Mouse (Mus musculus): ENCODE measurements around the gene Zbtb7b. TPM values are rescaled to one million over a fixed set of nuclear protein-coding genes. Genes with fewer than 3 reads are reported as not detected.

Gene Zbtb7b
- polyA plus RNA-seq, 1 experiment from 2014 or later = 0.49 TPM

DNA sequence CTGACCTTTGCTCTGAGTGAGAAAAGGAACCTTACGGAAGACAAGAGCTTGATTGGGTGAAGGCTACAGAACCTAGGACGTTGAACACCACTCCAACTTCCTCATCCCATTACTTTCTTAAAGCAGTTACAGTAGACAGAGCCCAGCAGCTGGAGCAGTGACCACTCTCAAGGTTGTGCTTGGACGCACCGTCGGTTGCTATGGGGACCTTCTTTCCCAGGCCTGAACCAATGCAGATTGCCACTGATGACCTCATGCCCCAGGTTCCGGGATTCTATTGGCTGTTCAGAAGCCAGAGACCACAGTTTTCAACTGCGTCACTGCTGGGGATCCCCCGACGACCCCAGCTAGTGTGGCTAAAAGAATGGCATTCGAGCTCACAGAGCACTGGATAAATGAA lies 63.6 kb downstream of the Zbtb7b start:
- Histone ChIP-seq H3K9me3 (replicated peaks; ENCODE audit: control insufficient read depth, low read length) (no peaks in the 10 kb centered on the region), H3K27me3 (ENCODE audit: control insufficient read depth, insufficient read depth, low read length) (no peaks in the 10 kb centered on the region), H3K27ac (replicated peaks; ENCODE audit: low read depth, low read length) (no peak overlapping the region), H3K9ac (replicated peaks; ENCODE audit: low read length) (no peak overlapping the region), H3K36me3 (replicated peaks; ENCODE audit: control insufficient read depth, insufficient read depth, low read depth, low read length) (peaks cover 11% of the 10 kb centered on the region), H3K4me1 (ENCODE audit: control insufficient read depth, insufficient read depth, low read length) (peaks cover 6% of the 10 kb centered on the region), H3K4me3 (ENCODE audit: low read depth, low read length) (no peak overlapping the region), H3K4me2 (ENCODE audit: low read depth, low read length) (no peak overlapping the region)
- ATAC-seq (replicated peaks; ENCODE audit: insufficient number of reproducible peaks, low FRiP score, low TSS enrichment, low read depth) = no peak
- DNase-seq (ENCODE audit: low spot score) = peak; percentile 51
- WGBS = 22% methylated on average over 10 of the region's 10 CpGs

DNA sequence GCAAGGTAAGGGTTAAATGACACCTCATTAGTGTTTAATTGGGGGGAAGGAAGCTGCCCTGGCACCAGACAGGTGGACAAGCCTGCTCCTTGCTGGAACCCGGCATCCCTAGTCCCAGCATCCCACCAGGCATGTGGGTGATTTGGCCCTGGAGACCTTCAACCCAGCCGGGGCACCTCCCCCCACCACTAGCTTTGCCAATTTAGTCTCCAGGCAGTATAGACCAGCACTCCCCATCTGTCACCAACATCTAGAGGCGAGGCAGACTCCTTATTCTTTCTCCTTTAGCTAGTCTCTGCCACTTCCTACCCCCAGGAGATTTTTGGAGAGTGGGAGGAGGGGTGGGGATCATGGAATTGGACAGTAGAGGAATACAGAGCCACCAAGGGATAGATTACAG lies 64.2 kb downstream of the Zbtb7b start:
- H3K27me3 ChIP-seq (ENCODE audit: control insufficient read depth, insufficient read depth, low read length) = no peaks in the 10 kb centered on the region

DNA sequence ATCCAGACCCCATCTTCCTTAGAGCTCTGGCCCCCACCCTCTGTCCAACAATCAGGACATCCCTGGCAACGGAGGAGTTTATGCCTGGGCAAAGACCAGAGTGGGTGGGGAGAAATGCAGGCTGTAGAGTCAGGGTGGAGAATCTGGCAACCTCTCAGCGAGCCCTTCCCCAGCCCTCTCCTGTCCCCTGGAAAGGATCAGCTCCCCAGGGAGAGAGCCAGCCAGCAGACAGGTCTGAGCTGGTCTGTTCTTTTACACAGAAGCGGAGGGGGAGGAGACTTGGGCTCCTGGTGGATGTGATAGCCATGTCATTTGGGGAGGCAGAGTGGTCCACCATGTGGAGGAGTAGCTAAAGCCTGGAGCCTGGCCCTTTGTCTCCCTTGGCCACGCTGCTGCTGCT lies 66.0 kb downstream of the Zbtb7b start:
- 17% methylated on average over 4 of the region's 4 CpGs for WGBS
- H3K27ac ChIP-seq (replicated peaks; ENCODE audit: low read depth, low read length) = no peak overlapping the region
- ATAC-seq (replicated peaks; ENCODE audit: insufficient number of reproducible peaks, low FRiP score, low TSS enrichment, low read depth) = no peak
- H3K36me3 ChIP-seq (replicated peaks; ENCODE audit: control insufficient read depth, insufficient read depth, low read depth, low read length) = peaks cover 2% of the 10 kb centered on the region; the same call in 1 of the 2 replicates
- no peak overlapping the region for H3K4me3 ChIP-seq (ENCODE audit: low read depth, low read length)
- no peaks in the 10 kb centered on the region for H3K27me3 ChIP-seq (ENCODE audit: control insufficient read depth, insufficient read depth, low read length)
- H3K9ac ChIP-seq (replicated peaks; ENCODE audit: low read length) = no peak overlapping the region; the same call in 1 of the 2 replicates
- no peak overlapping the region for H3K4me2 ChIP-seq (ENCODE audit: low read depth, low read length)
- H3K4me1 ChIP-seq (ENCODE audit: control insufficient read depth, insufficient read depth, low read length) = peaks cover 2% of the 10 kb centered on the region; the same call in 1 of the 2 replicates
- peak; percentile 36 for DNase-seq (ENCODE audit: low spot score)
- H3K9me3 ChIP-seq (replicated peaks; ENCODE audit: control insufficient read depth, low read length) = no peaks in the 10 kb centered on the region

More for the DNA sequence above, 64.2 kb downstream of the Zbtb7b start:
- Histone ChIP-seq H3K4me2 (ENCODE audit: low read depth, low read length) (no peak overlapping the region), H3K9me3 (replicated peaks; ENCODE audit: control insufficient read depth, low read length) (no peaks in the 10 kb centered on the region), H3K4me3 (ENCODE audit: low read depth, low read length) (no peak overlapping the region), H3K4me1 (ENCODE audit: control insufficient read depth, insufficient read depth, low read length) (peaks cover 2% of the 10 kb centered on the region; the same call in 1 of the 2 replicates), H3K9ac (replicated peaks; ENCODE audit: low read length) (no peak overlapping the region), H3K36me3 (replicated peaks; ENCODE audit: control insufficient read depth, insufficient read depth, low read depth, low read length) (peaks cover 11% of the 10 kb centered on the region), H3K27ac (replicated peaks; ENCODE audit: low read depth, low read length) (no peak overlapping the region)
- ATAC-seq (replicated peaks; ENCODE audit: insufficient number of reproducible peaks, low FRiP score, low TSS enrichment, low read depth) (no peak), DNase-seq (ENCODE audit: low spot score) (no peak)
- 55% methylated on average over 3 of the region's 3 CpGs for WGBS

Other genes with a start within 250 kb of the Zbtb7b start
- 1.2 and 2.4 TPM in 2 replicates for gene Hcn3, start 234.6 kb downstream of the Zbtb7b start, polyA plus RNA-seq (2014; fragmentation: Nextera tagmentation; extraction: Ambion mirVana)
- gene Clk2, start 230.0 kb downstream of the Zbtb7b start, polyA plus RNA-seq (2014; fragmentation: Nextera tagmentation; extraction: Ambion mirVana) = 28.2 and 28.5 TPM in 2 replicates
- gene Scamp3, start 217.3 kb downstream of the Zbtb7b start, polyA plus RNA-seq (2014; fragmentation: Nextera tagmentation; extraction: Ambion mirVana) = 80.5 and 91.1 TPM in 2 replicates
- 15.3 and 19.4 TPM in 2 replicates for gene Fam189b, start 211.6 kb downstream of the Zbtb7b start, polyA plus RNA-seq (2014; fragmentation: Nextera tagmentation; extraction: Ambion mirVana)
- 34.6 TPM in 2 replicates for gene Gba, start 191.8 kb downstream of the Zbtb7b start, polyA plus RNA-seq (2014; fragmentation: Nextera tagmentation; extraction: Ambion mirVana)
- gene Thbs3, start 179.6 kb downstream of the Zbtb7b start, polyA plus RNA-seq (2014; fragmentation: Nextera tagmentation; extraction: Ambion mirVana) = 24.4 and 26.0 TPM in 2 replicates
- 208 and 225 TPM in 2 replicates for gene Mtx1, start 167.7 kb downstream of the Zbtb7b start, polyA plus RNA-seq (2014; fragmentation: Nextera tagmentation; extraction: Ambion mirVana)
- gene Muc1, start 165.7 kb downstream of the Zbtb7b start, polyA plus RNA-seq (2014; fragmentation: Nextera tagmentation; extraction: Ambion mirVana) = 0.90 and 1.3 TPM in 2 replicates
- gene Krtcap2, start 148.8 kb downstream of the Zbtb7b start, polyA plus RNA-seq (2014; fragmentation: Nextera tagmentation; extraction: Ambion mirVana) = 287 and 288 TPM in 2 replicates
- 3.0 and 4.5 TPM in 2 replicates for gene Trim46, start 148.5 kb downstream of the Zbtb7b start, polyA plus RNA-seq (2014; fragmentation: Nextera tagmentation; extraction: Ambion mirVana)
- gene Dpm3, start 135.4 kb downstream of the Zbtb7b start, polyA plus RNA-seq (2014; fragmentation: Nextera tagmentation; extraction: Ambion mirVana) = 82.4 and 87.9 TPM in 2 replicates
- 39.8 and 45.7 TPM in 2 replicates for gene Slc50a1, start 124.2 kb downstream of the Zbtb7b start, polyA plus RNA-seq (2014; fragmentation: Nextera tagmentation; extraction: Ambion mirVana)
- 26.9 and 30.2 TPM in 2 replicates for gene Efna1, start 113.6 kb downstream of the Zbtb7b start, polyA plus RNA-seq (2014; fragmentation: Nextera tagmentation; extraction: Ambion mirVana)
- 6.6 and 8.3 TPM in 2 replicates for gene Efna3, start 71.8 kb downstream of the Zbtb7b start, polyA plus RNA-seq (2014; fragmentation: Nextera tagmentation; extraction: Ambion mirVana)
- gene Efna4, start 56.7 kb downstream of the Zbtb7b start, polyA plus RNA-seq (2014; fragmentation: Nextera tagmentation; extraction: Ambion mirVana) = 39.1 and 39.5 TPM in 2 replicates
- gene Adam15, start 44.8 kb downstream of the Zbtb7b start, polyA plus RNA-seq (2014; fragmentation: Nextera tagmentation; extraction: Ambion mirVana) = 17.8 and 17.9 TPM in 2 replicates
- 0.32 TPM in 1 of 2 replicates, not detected in the other for gene Dcst2, start 32.8 kb downstream of the Zbtb7b start, polyA plus RNA-seq (2014; fragmentation: Nextera tagmentation; extraction: Ambion mirVana)
- gene Dcst1, start 29.5 kb downstream of the Zbtb7b start, polyA plus RNA-seq (2014; fragmentation: Nextera tagmentation; extraction: Ambion mirVana) = 0.21 TPM in 1 of 2 replicates, not detected in the other
- 0.80 TPM in 1 of 2 replicates, not detected in the other for gene Lenep, start 8.0 kb upstream of the Zbtb7b start, polyA plus RNA-seq (2014; fragmentation: Nextera tagmentation; extraction: Ambion mirVana)
- 23.8 and 24.4 TPM in 2 replicates for gene Flad1, start 17.1 kb upstream of the Zbtb7b start, polyA plus RNA-seq (2014; fragmentation: Nextera tagmentation; extraction: Ambion mirVana)
- 648 and 668 TPM in 2 replicates for gene Cks1b, start 23.6 kb upstream of the Zbtb7b start, polyA plus RNA-seq (2014; fragmentation: Nextera tagmentation; extraction: Ambion mirVana)
- gene Shc1, start 23.7 kb upstream of the Zbtb7b start, polyA plus RNA-seq (2014; fragmentation: Nextera tagmentation; extraction: Ambion mirVana) = 43.6 and 53.0 TPM in 2 replicates
- gene Pygo2, start 35.4 kb upstream of the Zbtb7b start, polyA plus RNA-seq (2014; fragmentation: Nextera tagmentation; extraction: Ambion mirVana) = 55.8 and 56.5 TPM in 2 replicates
- gene Pbxip1, start 41.9 kb upstream of the Zbtb7b start, polyA plus RNA-seq (2014; fragmentation: Nextera tagmentation; extraction: Ambion mirVana) = 9.1 and 10.8 TPM in 2 replicates
- 57.3 and 58.9 TPM in 2 replicates for gene Pmvk, start 59.8 kb upstream of the Zbtb7b start, polyA plus RNA-seq (2014; fragmentation: Nextera tagmentation; extraction: Ambion mirVana)
- gene Kcnn3, start 125.4 kb upstream of the Zbtb7b start, polyA plus RNA-seq (2014; fragmentation: Nextera tagmentation; extraction: Ambion mirVana) = 0.91 and 1.1 TPM in 2 replicates